ENCODE assay signal across 8 mouse cellular contexts in the genomic region with DNA sequence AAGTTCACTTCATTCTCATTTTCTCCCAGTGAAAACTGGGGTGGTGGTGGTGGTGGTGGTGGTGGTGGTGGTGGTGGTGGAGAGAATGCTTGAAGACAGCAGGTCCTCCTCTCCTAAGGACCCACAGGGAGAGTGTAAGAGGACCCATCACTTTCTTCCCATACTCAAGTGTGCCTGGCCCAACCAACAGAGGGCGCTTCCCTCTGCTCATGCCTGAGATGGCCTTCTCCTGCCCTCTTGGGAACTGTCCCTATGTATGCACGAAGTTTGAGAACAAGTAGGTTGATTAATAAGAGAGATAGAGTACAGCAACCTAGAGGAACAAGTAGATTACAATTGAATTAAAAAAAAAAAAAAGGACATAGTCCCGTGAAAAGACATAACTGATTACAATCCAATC.
A peak's percentile ranks its signal among the peaks of the same experiment; 100 is the strongest.
DNase-seq lines count a peak whose midpoint lies in the region; TF ChIP-seq lines count a peak whose summit lies in the region.

No protein-coding gene starts in this region.

- no peak overlapping the region for H3K4me3 ChIP-seq in cerebellum, adult 2 months (replicated peaks; ENCODE audit: insufficient read depth, low read depth, low read length)

- intact Hi-C loops in left cerebral cortex, postnatal 4 days (cut with DNase I), result no loop called here

- no peaks in the 10 kb centered on the region for H3K27me3 ChIP-seq in cerebellum, adult 2 months (ENCODE audit: control insufficient read depth, insufficient read depth, low read length)

- DNase-seq in cerebellum, adult 2 months, result peak; percentile 10 to 23
- no peak for DNase-seq in cerebellum, adult 11-12 months
- DNase-seq in left cerebral cortex, postnatal 4 days, result peak; percentile 45
- DNase-seq in left cerebral cortex, adult 8-10 months (ENCODE audit: low spot score in 2 of 2), result no peak
- peak; percentile 33 to 37 for DNase-seq in adrenal gland, postnatal 36 days
- DNase-seq in kidney, postnatal 10 days, result peak; percentile 59
- DNase-seq in spleen, postnatal 14 days (ENCODE audit: low spot score in 2 of 2), result no peak
- no peak for DNase-seq in spleen, postnatal 4 days (ENCODE audit: low spot score in 2 of 2)

- TF ChIP-seq POLR2A in cerebellum, adult 2 months (IDR thresholded peaks at IDR 0.05; ENCODE audit: borderline replicate concordance, insufficient read depth, low read length), result no peak

- no peaks in the 10 kb centered on the region for H3K4me1 ChIP-seq in cerebellum, adult 2 months (ENCODE audit: control insufficient read depth, insufficient read depth, low read length)

- TF ChIP-seq CTCF in cerebellum, adult 2 months (IDR thresholded peaks at IDR 0.05; ENCODE audit: borderline replicate concordance, insufficient read depth, low read depth, low read length), result peak; percentile 55

- WGBS in cerebellum, adult 2 months, result 48% methylated on average over 3 of the region's 3 CpGs

- no peak overlapping the region for H3K27ac ChIP-seq in cerebellum, adult 2 months (ENCODE audit: insufficient read depth, low read length)

Comparison
In these comparisons a context has a peak if more than half of its experiments do, and no peak if none do; other contexts are left out.
1. DNase-seq: peak in cerebellum, adult 2 months (2 of 2), left cerebral cortex, postnatal 4 days (single experiment), adrenal gland, postnatal 36 days (2 of 2) and kidney, postnatal 10 days (single experiment); none in cerebellum, adult 11-12 months (single experiment), left cerebral cortex, adult 8-10 months (0 of 2), spleen, postnatal 14 days (0 of 2) and spleen, postnatal 4 days (0 of 2).